Mouse (Mus musculus): ENCODE data around the gene Lrguk.

Lrguk gene

DNA sequence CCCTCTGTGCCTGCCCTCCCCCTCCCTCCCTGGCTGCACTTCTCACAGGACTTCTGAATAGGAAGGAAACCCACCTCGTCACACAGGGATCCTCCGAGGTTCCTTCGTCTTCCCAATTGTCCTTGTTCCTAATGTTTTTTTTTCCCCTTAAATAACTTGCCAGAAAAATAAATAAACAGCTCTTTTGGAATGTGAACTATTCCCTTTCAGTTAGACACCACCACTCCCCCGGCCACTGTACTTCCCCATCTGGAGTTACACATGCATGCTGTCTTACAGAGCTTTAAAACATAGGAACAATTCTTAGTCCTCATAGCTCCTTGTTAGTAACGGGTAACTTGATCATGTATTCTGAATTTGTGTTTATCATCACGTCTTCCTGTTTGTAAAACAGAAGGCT is 116.8 kb downstream of the Lrguk start:
- no peak for DNase-seq (ENCODE audit: extremely low spot score, low spot score)

DNA sequence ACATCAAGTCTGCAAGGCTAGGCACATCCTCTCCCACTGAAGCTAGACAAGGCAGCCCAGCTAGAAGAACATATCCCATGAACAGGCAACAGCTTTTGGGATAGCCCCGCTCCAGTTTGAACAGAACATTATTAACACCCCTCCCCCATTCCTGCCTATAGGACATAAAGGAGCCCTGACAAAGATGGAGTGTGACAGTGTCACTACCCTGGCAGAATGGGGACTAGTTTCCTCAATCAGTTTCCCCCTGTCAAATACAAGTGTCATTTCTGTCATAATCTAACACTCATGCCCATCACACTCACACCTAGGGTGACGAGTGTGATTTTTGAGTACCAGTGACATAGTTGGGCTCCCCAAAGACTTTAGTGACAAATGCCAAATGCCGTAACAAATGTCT is 118.8 kb downstream of the Lrguk start:
- no peak for DNase-seq (ENCODE audit: extremely low spot score, low spot score)

DNA sequence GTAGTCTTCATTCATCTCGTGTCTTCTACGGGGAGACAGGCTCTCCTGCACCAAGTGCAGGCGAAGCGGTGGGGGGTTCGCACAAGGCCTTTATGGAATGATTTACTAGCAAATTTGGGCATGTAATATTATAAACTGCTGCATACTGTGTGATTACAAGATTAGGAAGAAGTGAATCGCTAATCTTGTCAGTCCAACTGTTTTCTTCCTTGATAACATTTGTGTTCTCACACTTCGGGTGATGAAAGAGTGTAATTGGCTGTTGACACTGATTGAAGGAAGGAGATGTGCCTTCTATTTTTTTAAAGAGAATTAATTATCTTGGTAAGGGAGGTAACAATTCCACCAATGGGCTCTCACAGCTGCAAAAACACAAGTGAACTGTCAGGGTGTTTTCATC is 119.4 kb downstream of the Lrguk start:
- DNase-seq (ENCODE audit: extremely low spot score, low spot score), result no peak

DNA sequence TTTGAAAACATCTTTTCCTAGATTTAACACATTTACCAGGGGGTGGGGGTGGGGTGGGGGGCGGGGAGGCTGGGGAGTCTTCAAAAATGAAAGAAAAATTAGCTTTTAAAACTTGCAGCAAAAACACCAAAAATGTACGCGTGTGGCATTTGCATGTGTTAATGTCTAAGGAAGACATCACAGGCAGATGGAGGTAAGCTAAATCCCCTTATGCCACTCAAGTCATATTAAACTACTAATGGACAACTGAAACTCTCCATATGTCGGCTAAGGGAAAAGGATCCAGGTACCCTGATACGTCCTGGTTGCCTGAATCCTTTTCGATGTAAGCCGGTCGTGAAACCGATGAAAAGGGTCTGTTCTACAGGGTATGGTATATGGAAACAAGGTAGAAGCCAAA is 119.8 kb downstream of the Lrguk start:
- no peak for DNase-seq (ENCODE audit: extremely low spot score, low spot score)

DNA sequence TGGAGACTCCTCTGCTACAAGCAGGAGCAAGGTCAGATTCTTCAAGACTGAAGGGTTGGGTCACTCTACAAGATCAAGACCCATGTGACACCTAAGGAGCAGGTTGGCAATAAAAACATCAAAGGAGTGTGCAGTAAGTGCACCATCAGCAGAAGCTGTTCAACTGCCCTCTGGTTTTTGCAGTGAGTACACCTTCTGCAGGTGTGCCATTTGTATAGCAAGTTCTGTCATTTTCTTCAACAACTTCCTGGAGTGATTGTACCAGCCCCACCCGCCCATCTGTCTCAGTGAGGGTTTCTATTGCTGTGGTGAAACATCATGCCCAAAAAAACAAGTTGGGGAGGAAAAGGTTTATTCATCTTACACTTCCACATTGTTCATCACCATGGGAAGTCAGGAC is 120.6 kb downstream of the Lrguk start:
- no peak for DNase-seq (ENCODE audit: extremely low spot score, low spot score)

DNA sequence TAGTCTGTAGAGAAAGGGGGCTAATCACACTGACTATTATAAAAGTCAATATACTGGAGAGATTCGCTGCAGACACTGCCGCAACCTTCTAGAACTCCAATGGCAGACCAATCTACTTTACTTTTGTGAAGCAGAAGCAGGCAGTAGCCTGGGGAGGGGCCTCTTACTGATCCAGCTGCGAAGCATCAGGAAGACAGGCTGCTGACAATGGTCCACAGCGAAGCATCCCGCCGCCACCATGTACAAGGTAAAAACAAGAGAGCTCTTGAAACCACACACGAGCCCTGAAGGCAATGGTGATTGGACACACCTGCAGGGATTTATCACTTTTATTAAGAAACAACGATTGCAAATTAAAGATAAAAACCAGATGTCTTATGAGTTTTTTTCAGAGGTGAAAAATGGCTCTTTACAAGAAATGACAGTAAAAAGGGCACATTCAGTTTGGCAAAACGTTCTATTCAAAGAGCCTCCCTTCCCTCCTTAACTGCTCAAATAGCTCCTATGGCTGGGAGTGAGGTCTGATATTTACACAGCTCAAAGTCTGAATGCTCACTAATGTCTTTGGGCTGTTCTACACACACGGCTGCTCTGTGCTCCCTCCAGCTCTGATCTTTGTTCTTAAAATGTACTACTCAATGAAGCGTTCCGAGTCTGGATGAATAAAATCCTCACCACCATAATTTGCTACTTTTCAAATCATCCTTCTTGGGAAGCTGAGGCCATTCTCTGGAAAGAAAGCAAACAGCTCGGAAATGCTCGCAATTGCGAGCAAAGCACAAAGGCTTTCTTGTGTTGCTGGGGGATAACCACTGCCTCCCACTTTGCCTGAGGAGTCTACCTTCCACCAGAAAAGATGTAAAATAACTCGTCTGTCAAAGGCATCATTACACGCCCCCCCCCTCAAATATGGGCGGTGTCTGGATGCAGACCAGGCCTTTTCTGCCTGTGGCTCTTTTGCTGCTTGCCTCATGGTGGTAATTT is 124.1 kb downstream of the Lrguk start:
- DNase-seq (ENCODE audit: extremely low spot score, low spot score), result no peak

DNA sequence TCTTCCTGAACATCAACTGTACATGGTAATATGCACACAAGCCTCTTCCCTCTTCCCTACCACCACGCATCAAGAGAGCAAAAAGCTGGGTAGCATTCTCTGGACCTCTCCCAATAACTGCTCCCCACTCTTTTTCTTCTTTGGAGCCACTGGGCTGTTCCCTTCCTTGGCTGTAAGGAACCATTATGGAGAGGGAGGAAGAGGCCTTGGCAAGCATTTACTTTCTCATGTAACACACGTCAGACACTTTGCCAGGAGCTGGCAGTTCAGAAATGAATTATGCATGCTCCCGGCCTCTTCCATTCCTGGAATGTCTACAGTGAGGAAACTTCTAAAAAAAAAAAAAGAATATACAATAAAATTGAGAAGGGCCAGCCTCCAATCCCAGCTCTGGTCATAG is 125.0 kb downstream of the Lrguk start:
- no peak for DNase-seq (ENCODE audit: extremely low spot score, low spot score)

DNA sequence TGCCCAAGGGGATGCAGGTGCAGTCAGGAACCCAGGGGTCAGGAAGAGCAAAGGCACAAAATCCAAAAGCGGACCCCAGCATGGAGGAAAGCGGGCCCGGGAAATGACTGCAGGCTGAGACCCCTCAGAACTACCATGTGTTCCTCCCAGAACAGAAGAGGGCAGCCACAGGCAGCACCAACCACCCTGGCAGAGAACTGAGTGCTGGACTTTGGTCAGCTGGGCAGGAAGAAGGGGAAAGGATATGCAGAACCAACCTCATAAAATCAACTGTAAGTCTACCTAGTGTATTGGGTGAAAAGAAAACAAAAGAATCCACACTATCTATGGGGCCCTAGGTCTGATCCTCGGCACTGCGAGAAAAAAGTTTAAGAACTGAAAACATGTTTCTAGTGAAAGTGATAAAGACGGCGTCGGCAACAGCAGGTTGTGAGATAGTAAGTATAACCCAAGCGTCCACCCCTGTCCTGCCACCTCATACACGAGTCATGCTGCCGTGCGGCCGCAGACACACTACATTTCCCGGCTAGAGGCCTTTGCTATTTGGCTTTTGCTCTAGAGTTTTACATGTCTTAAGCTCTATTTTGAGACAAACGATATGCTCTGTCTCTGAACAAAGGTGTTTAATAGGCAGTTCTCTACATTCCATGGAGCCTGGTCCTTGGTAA is 126.0 kb downstream of the Lrguk start:
- no peak for DNase-seq (ENCODE audit: extremely low spot score, low spot score)

DNA sequence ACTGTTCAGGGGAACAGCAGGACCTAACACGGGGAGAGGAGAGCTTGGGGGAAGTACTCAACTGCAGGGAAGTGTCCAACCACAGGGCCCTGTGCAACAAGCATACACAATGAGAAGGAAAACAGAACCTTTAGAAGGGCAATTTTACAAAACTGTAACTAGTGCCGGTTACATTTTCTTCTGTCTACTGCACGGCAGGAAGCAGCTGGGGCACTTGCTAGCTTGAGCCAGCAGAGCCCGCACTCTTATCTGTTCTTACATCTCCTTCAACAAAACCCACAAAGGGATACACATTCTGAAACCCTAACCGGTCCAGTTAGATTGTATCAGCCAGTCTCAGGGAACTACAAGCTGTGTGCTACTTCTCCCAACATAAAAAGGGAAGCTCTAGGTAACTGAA is 126.8 kb downstream of the Lrguk start:
- no peak for DNase-seq (ENCODE audit: extremely low spot score, low spot score)

DNA sequence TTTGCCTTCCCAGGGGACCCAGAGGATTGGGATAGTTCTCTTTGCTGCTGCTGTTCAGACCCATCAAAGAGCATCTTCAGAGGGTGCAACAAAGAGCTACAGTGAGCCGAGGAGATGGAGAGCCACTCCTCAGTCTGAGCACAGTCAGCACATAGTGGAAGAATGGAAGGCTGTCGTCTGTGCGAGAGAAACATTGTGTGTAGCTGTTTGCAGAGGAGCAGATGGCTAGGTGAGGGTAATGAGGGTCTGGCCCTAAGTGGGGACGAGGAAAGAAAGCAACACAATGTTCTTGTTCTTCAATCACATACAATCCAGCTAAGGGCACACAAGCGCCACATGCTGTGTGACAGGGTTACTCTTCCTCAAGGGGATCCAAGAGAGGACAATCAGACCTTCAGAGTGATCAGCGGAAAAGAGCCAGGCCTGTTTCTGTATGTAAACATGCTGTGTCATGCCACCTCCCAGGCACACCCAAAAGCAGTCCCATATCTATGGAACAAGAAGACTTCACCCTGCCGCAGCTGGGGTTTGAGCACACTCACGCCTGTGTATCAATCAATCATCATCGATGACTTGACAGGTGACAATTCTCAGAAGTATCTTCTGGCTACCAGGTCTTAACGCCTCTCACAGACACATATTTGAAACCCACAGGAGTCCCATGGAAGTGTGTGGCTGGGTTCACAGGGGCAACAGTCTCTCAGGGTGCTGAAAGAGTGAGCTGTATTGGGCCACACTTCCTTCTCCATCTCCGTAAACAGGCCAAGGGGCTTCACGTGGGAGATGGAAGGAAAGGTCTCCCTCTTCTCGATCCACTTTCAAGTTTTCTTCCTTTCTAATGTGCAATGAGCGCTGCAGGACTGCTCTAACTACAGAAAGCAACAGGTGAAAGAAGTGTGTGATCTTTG is 127.8 kb downstream of the Lrguk start:
- DNase-seq (ENCODE audit: extremely low spot score, low spot score), result no peak

DNA sequence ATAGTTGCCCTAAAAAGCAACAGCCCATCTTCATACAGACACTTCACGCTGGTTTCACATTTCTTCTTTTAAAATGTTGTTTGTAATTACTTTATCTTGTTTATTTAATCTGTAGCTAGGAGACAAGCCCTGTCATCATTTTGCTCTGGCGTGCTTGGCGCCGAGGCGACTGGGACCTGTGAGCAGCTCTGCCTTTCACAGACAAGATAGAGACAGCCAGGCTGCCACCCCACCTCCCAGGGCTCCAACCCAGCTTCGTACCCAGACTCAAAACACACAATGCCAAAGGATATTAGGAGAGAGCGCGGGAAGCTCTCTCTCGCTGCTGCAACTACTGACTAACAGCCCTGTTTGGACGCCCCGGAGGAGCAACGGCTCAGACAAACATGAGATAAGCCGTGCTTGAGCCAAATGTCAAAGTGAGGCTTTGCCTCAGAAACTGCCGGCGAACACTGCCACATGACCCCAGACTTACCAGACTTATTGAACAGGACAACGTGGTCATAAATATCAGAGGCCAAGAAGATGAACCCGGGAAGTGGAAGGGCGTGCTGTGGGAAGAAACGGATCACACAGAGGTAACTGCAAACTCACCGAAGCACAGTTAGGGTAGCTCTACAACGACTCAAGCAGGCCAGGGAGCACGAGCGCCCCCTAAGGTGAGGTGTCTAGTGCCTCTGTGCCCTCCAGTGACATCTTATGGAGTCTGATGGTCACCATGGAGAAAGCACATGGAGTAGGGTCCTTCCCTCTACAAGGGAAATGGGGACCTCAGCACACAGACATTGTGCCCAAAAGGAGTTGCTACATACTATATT is 131.0 kb downstream of the Lrguk start:
- DNase-seq (ENCODE audit: extremely low spot score, low spot score), result no peak

DNA sequence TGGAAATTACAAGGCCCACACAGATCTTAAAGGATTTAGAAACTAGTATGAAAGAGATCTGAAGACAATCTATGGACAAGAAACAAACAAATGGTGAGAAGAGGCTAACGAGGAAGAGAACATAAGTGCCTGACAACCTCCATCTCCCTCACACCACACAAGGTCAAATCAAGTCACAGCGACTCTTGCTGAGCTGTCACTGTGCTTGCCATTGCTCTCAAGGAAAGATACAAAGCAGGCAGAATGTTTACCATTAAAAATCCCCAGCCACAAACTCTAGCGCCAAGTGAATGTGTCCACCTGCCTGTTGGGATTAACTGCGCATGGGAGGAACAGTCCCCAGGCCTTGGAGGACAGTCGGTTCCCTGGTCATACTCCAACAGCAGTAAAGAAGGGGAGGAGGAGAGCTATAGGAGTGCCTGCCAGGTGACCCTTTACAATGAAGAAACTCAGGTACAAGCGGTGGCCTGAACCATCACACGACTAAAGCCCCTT is 131.6 kb downstream of the Lrguk start:
- no peak for DNase-seq (ENCODE audit: extremely low spot score, low spot score)

DNA sequence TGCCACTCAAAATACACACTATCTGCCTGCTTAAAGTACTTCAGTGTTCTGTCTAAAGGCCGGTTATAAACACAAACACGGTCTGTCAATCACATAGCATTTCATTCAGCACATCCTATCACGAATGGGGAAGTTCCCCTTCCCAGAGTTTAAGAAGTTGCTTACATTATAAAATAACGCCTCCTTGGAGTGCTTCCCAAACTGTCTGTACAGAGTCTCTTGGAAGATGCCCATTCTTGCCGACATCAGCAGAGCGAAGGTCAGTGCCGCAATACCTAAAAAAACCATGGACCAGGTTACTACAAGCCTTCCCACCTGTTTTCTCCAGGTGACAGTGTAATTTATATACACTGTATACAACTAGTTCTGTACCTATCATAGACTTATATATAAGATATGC is 132.3 kb downstream of the Lrguk start:
- DNase-seq (ENCODE audit: extremely low spot score, low spot score), result no peak

DNA sequence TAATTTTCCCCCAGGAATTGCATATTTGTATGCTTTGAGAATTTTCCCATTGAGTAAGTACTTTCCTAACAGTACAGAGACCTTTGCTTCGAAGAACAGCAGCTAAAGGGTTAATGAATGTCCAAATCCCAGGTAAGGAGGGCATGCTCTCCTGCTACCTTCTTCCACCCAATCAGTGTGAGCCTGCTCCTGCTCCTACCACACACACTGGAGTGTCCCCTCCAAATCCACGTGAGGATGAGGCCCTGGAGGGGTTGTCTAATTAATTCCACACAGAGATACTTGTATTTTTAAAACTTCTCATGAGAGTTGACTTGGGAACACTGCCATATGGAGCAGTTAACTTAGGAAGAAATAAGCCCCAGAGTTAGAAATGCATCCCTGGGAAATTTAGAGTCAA is 133.4 kb downstream of the Lrguk start:
- no peak for DNase-seq (ENCODE audit: extremely low spot score, low spot score)

DNA sequence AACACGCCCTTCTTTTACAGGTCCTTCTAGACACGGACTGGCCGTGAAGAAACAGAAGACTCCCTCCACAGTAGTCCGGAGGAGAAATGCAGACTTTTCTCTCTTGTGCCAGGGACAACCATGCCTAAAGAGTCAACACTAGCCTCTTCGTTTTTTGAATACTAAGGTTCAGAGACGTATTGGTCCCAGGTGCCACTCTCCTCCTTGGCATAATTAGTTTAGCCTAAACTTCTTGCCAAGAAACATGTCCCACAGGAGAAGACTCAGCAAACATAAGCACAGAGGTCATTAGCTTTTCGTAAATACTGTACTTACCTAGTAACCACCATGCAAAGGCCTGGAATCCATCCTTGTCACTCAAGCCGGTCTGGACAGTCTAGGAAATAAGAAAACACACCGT is 133.8 kb downstream of the Lrguk start:
- no peak for DNase-seq (ENCODE audit: extremely low spot score, low spot score)

DNA sequence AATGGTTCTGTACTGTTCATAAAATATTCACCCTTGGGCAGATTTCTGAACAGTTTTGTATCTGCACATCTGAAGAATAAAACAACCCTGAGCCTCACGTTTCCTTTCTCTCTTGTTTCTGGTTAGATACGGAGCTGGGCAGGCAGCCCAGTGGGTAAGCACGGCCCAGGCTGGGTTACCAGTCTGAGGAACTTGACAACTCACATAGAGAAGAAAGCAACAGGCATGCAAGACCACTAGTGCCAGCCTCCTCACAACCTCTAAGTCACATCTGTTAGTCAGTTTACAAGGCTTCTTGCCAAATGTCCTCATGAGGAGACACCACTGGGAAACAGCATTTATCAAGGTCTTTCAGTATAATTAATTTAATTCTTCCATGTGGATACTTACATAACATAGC is 139.6 kb downstream of the Lrguk start:
- DNase-seq (ENCODE audit: extremely low spot score, low spot score), result no peak

DNA sequence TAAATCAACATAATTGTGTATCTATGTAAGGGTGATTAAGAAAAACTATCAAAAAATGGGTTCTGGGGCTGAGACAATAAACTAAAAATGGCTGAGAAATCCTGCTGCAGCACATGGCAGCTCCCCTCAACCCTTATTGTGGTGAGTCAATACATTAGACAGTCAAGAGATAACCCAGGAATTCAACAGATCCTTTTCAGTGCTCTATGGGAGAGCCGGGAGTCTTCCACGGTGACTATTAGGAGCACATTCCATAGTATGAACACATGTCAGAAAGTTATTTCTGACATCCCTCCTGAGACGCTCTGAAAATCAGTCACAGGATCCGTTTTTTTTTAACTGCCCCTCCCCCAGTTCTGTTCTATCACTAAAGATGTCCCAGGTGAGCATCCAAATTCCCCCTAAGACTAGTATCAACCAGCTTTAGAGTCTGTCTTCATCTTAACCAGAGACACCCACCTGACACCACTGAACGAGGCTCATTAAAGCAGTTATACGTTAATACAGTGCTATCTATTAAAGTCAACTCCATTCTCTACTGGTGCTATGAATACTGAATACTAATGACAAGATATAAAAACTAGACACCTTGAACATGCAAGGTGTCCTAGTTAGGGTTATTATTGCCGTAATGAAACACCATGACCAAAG is 141.7 kb downstream of the Lrguk start:
- DNase-seq (ENCODE audit: extremely low spot score, low spot score), result no peak

DNA sequence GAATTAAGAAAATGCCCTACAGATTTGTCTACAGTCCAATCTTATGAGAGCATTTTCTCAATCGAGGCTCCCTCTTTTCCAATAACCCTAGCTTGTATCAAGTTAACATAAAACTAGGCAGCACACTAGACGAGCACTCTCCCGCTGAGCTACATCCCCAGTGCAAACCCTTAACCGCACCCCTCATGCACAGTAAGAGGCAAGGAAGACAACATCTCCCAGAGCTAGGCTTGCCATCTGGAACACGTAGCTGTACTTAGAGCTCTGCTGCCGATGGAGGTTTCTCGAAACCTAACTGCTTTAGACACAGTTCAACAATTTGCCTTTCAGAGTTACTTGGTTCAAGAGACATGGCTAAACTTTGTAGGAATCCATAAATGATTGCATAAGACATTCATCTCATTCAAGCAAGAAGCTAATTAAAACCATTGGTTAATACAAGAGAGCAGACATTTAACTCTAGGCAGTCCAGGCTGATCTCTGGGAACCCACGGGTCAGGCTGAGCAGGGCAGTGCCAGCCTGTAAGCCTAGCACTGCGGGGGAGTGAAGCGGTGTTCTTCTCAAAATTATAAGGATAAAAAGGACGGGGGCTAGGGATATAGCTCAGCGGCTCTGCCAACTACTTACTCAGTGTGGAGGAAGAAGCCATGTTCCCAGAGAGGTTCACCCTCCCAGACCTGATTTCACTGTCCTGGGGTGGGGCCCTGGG is 142.7 kb downstream of the Lrguk start:
- no peak for DNase-seq (ENCODE audit: extremely low spot score, low spot score)

DNA sequence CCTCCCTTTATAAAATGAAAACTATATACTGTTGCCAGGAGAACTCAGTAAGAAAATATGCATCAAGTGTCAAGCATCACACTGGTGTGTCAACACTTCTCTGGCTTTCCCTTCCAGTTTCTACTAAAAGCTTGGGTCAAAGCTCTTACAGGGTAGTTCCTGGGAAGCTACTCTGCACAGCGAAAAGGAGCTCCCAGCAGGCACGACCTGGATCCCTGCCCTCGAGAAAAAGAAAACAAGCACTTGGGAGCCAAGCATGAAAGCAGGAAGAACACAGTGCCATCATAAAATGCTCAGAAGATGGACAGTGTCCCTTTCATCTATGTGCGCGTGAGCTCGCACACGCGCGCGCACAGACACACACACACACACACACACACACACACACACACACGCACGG is 144.0 kb downstream of the Lrguk start:
- no peak for DNase-seq (ENCODE audit: extremely low spot score, low spot score)

DNA sequence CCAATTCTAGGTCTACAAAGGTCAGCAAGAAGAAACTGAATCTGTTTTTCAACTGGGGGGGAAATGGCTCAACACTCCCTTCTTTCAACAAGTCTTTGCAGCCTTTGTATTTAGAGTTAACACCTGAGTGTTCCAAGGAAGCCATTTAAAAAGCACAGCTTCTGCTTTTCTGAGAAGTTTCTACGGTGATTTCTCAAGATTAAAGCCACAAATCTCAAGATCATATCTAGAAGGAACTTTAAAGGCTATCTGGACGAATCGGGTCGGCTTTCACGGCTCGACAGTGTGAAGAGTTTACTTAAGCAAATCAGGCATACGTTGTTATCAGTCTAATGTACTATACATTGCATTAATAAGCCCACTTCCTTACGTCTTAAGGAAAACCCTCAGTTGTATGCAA is 145.5 kb downstream of the Lrguk start:
- DNase-seq (ENCODE audit: extremely low spot score, low spot score), result no peak

All from neural tube, embryonic 10.5 days (tissue).